Mouse (Mus musculus): ENCODE results near the gene 2700097O09Rik. TPM values are rescaled to one million over a fixed set of nuclear protein-coding genes. Genes with fewer than 3 reads are reported as not detected.

The 2700097O09Rik gene
- polyA plus RNA-seq, 1 experiment, result 1.7 TPM

GRCm38 (mm10) chr12:54999016-54999690 is 80.8 kb downstream of the 2700097O09Rik start:
- TF ChIP-seq CTCF (IDR thresholded peaks at IDR 0.05; ENCODE audit: extremely low read depth, insufficient read length, insufficient replicate concordance, low read depth, low read length) (no peak), POLR2A (IDR thresholded peaks at IDR 0.05; ENCODE audit: low read depth, low read length) (no peak)
- Histone ChIP-seq H3K27me3 (ENCODE audit: control insufficient read depth, insufficient read depth, low read length) (no peaks in the 10 kb centered on the region), H3K36me3 (ENCODE audit: control insufficient read depth, insufficient read depth, low read length) (no peaks in the 10 kb centered on the region), H3K4me1 (ENCODE audit: control insufficient read depth, insufficient read depth, insufficient read length, low read length) (no peaks in the 10 kb centered on the region), H3K27ac (ENCODE audit: insufficient read depth, low read depth, low read length) (no peak overlapping the region), H3K4me3 (ENCODE audit: low read depth, low read length) (no peak overlapping the region)
- WGBS, result 67% methylated on average over 14 of the region's 14 CpGs

GRCm38 (mm10) chr12:54998411-54998810 is 81.5 kb downstream of the 2700097O09Rik start:
- no peak overlapping the region for H3K27ac ChIP-seq (ENCODE audit: insufficient read depth, low read depth, low read length)
- WGBS, result 81% methylated on average over 5 of the region's 5 CpGs
- TF ChIP-seq POLR2A (IDR thresholded peaks at IDR 0.05; ENCODE audit: low read depth, low read length) (no peak), CTCF (IDR thresholded peaks at IDR 0.05; ENCODE audit: extremely low read depth, insufficient read length, insufficient replicate concordance, low read depth, low read length) (no peak)

GRCm38 (mm10) chr12:54996979-54997474 is 82.9 kb downstream of the 2700097O09Rik start:
- Histone ChIP-seq H3K27ac (ENCODE audit: insufficient read depth, low read depth, low read length) (no peak overlapping the region), H3K4me1 (ENCODE audit: control insufficient read depth, insufficient read depth, insufficient read length, low read length) (no peaks in the 10 kb centered on the region), H3K4me3 (ENCODE audit: low read depth, low read length) (no peak overlapping the region), H3K27me3 (ENCODE audit: control insufficient read depth, insufficient read depth, low read length) (no peaks in the 10 kb centered on the region), H3K36me3 (ENCODE audit: control insufficient read depth, insufficient read depth, low read length) (no peaks in the 10 kb centered on the region)
- TF ChIP-seq CTCF (IDR thresholded peaks at IDR 0.05; ENCODE audit: extremely low read depth, insufficient read length, insufficient replicate concordance, low read depth, low read length) (no peak), POLR2A (IDR thresholded peaks at IDR 0.05; ENCODE audit: low read depth, low read length) (no peak)
- 84% methylated on average over 6 of the region's 6 CpGs for WGBS

More at GRCm38 (mm10) chr12:54998411-54998810, 81.5 kb downstream of the 2700097O09Rik start:
- Histone ChIP-seq H3K36me3 (ENCODE audit: control insufficient read depth, insufficient read depth, low read length) (no peaks in the 10 kb centered on the region), H3K4me1 (ENCODE audit: control insufficient read depth, insufficient read depth, insufficient read length, low read length) (no peaks in the 10 kb centered on the region), H3K4me3 (ENCODE audit: low read depth, low read length) (no peak overlapping the region), H3K27me3 (ENCODE audit: control insufficient read depth, insufficient read depth, low read length) (no peaks in the 10 kb centered on the region)

GRCm38 (mm10) chr12:54995965-54996364 is 83.9 kb downstream of the 2700097O09Rik start:
- no peaks in the 10 kb centered on the region for H3K36me3 ChIP-seq (ENCODE audit: control insufficient read depth, insufficient read depth, low read length)
- no peak overlapping the region for H3K27ac ChIP-seq (ENCODE audit: insufficient read depth, low read depth, low read length)
- no peaks in the 10 kb centered on the region for H3K4me1 ChIP-seq (ENCODE audit: control insufficient read depth, insufficient read depth, insufficient read length, low read length)
- 56% methylated on average over 3 of the region's 3 CpGs for WGBS
- no peak for TF ChIP-seq POLR2A (IDR thresholded peaks at IDR 0.05; ENCODE audit: low read depth, low read length)
- TF ChIP-seq CTCF (IDR thresholded peaks at IDR 0.05; ENCODE audit: extremely low read depth, insufficient read length, insufficient replicate concordance, low read depth, low read length), result no peak
- no peak overlapping the region for H3K4me3 ChIP-seq (ENCODE audit: low read depth, low read length)
- no peaks in the 10 kb centered on the region for H3K27me3 ChIP-seq (ENCODE audit: control insufficient read depth, insufficient read depth, low read length)

Other genes starting within 250 kb of the 2700097O09Rik start
- gene Cfl2, start 217.2 kb downstream of the 2700097O09Rik start, polyA plus RNA-seq (2012; rRNA removed), result 0.75 and 0.85 TPM in 2 replicates
- not detected in 2 replicates for gene Gm20403, start 93.6 kb downstream of the 2700097O09Rik start, polyA plus RNA-seq (2012; rRNA removed)
- 1.0 and 3.1 TPM in 2 replicates for gene Baz1a, start 65.8 kb downstream of the 2700097O09Rik start, polyA plus RNA-seq (2012; rRNA removed)
- gene Srp54a, start 152 bp upstream of the 2700097O09Rik start, polyA plus RNA-seq (2012; rRNA removed), result 2.5 and 6.4 TPM in 2 replicates
- gene Fam177a, start 44.4 kb upstream of the 2700097O09Rik start, polyA plus RNA-seq (2012; rRNA removed), result 1.5 and 4.0 TPM in 2 replicates
- 3.6 and 9.7 TPM in 2 replicates for gene Srp54b, start 75.0 kb upstream of the 2700097O09Rik start, polyA plus RNA-seq (2012; rRNA removed)
- not detected in 2 replicates for gene 1700047I17Rik2, start 119.5 kb upstream of the 2700097O09Rik start, polyA plus RNA-seq (2012; rRNA removed)
- 1.3 and 1.6 TPM in 2 replicates for gene Srp54c, start 150.1 kb upstream of the 2700097O09Rik start, polyA plus RNA-seq (2012; rRNA removed)
- 3.9 and 5.6 TPM in 2 replicates for gene 1110008L16Rik, start 219.5 kb upstream of the 2700097O09Rik start, polyA plus RNA-seq (2012; rRNA removed)
- 0.33 and 0.62 TPM in 2 replicates for gene Ppp2r3c, start 222.9 kb upstream of the 2700097O09Rik start, polyA plus RNA-seq (2012; rRNA removed)